Mouse (Mus musculus): Measurements from ENCODE around the gene Rras2.

- TF ChIP-seq POLR2A (IDR thresholded peaks at IDR 0.05; ENCODE audit: insufficient read depth, low read length) (no peak), CTCF (IDR thresholded peaks at IDR 0.05; ENCODE audit: low read depth, low read length) (no peak), EP300 (IDR thresholded peaks at IDR 0.05; ENCODE audit: insufficient read depth, low read depth, low read length) (no peak)
Observed at GRCm38 (mm10) chr7:114074595-114074994, 43.0 kb downstream of the Rras2 start.
